Mouse (Mus musculus) MEL (cell line): ENCODE results near the gene B9d2.

Experiments
- BHLHE40 ChIP-seq: IDR thresholded peaks from 2 replicates; pipeline ENCODE4 v1.6.1; 2012; ENCODE audit warnings: low read depth, mild to moderate bottlenecking, inconsistent platforms, low read length, improper control_type of control experiment, borderline replicate concordance
- EP300 ChIP-seq, 2 experiments: IDR thresholded peaks; 2 replicates each; pipeline ENCODE4 v1.6.1; 2011; ENCODE audit warnings: improper control_type of control experiment in 2 of 2, low read length in 2 of 2, low read depth in 1 of 2, mild to moderate bottlenecking in 1 of 2
- MAFK ChIP-seq: IDR thresholded peaks from 2 replicates; pipeline ENCODE4 v1.6.1; 2011; ENCODE audit warnings: low read depth, mild to moderate bottlenecking, low read length, improper control_type of control experiment, borderline replicate concordance

GRCm38 (mm10) chr7:25689603-25690021 is 9.0 kb downstream of the B9d2 start:
- no peak for TF ChIP-seq EP300 (IDR thresholded peaks at IDR 0.05; ENCODE audit: low read depth in 1 of 2, low read length in 2 of 2)
- TF ChIP-seq BHLHE40, result no peak
- no peak for TF ChIP-seq MAFK
